Mouse (Mus musculus): ENCODE measurements around the gene Sept9. TPM values are rescaled to one million over a fixed set of nuclear protein-coding genes. Genes with fewer than 3 reads are reported as not detected.

Gene Sept9
- polyA plus RNA-seq, 1 experiment from 2014 or later, result 52.5 TPM

DNA sequence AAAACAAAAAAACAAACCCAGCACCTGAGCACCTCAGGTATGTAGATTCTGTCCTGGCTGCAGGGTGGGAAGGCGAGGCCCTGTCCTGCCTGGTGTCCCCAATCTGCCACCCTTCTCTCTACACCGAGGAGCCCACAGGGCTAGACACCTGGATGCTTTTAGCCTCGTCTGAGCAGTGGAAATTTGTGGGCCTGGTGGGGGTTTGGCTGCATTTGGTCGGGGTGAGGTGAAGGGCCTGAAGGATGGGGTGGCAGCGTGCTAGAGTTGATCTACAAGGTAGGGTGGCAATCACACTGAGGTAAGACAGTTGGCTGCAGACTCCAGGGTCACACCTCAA lies 125.6 kb downstream of the Sept9 start:
- Histone ChIP-seq H3K27me3 (replicated peaks; ENCODE audit: insufficient read depth, low read length) (no peaks in the 10 kb centered on the region), H3K4me1 (ENCODE audit: insufficient read depth, low read depth, low read length) (peaks cover 13% of the 10 kb centered on the region; the same call in 1 of the 2 replicates), H3K4me2 (replicated peaks; ENCODE audit: low read depth, low read length) (no peak overlapping the region), H3K9ac (replicated peaks; ENCODE audit: low read depth) (no peak overlapping the region), H3K36me3 (ENCODE audit: insufficient read depth, low read length) (no peaks in the 10 kb centered on the region), H3K4me3 (ENCODE audit: low read depth, low read length) (no peak overlapping the region), H3K9me3 (ENCODE audit: low read length) (no peaks in the 10 kb centered on the region), H3K27ac (ENCODE audit: low read length) (no peak overlapping the region)
- no peak for DNase-seq (ENCODE audit: low spot score)
- TF ChIP-seq CTCF (IDR thresholded peaks at IDR 0.05) (no peak), EP300 (IDR thresholded peaks at IDR 0.05) (no peak)
- ATAC-seq, result no peak
- 75% methylated on average over 5 of the region's 5 CpGs for WGBS

GRCm38 (mm10) chr11:117325468-117326139 lies 126.1 kb downstream of the Sept9 start:
- no peak overlapping the region for H3K4me2 ChIP-seq (replicated peaks; ENCODE audit: low read depth, low read length)
- no peak overlapping the region for H3K27ac ChIP-seq (ENCODE audit: low read length)
- TF ChIP-seq EP300 (IDR thresholded peaks at IDR 0.05), result no peak
- TF ChIP-seq CTCF (IDR thresholded peaks at IDR 0.05), result no peak
- H3K4me3 ChIP-seq (ENCODE audit: low read depth, low read length), result no peak overlapping the region
- peaks cover 9% of the 10 kb centered on the region; the same call in 1 of the 2 replicates for H3K4me1 ChIP-seq (ENCODE audit: insufficient read depth, low read depth, low read length)
- H3K9me3 ChIP-seq (ENCODE audit: low read length), result no peaks in the 10 kb centered on the region
- no peaks in the 10 kb centered on the region for H3K36me3 ChIP-seq (ENCODE audit: insufficient read depth, low read length)
- no peak overlapping the region for H3K9ac ChIP-seq (replicated peaks; ENCODE audit: low read depth)
- H3K27me3 ChIP-seq (replicated peaks; ENCODE audit: insufficient read depth, low read length), result no peaks in the 10 kb centered on the region
- peak; percentile 45 for DNase-seq (ENCODE audit: low spot score)
- 33% methylated on average over 12 of the region's 12 CpGs for WGBS
- ATAC-seq, result peak; percentile 42

GRCm38 (mm10) chr11:117326140-117326725 lies 126.8 kb downstream of the Sept9 start:
- Histone ChIP-seq H3K4me1 (ENCODE audit: insufficient read depth, low read depth, low read length) (peaks cover 9% of the 10 kb centered on the region; the same call in 1 of the 2 replicates), H3K27me3 (replicated peaks; ENCODE audit: insufficient read depth, low read length) (no peaks in the 10 kb centered on the region), H3K9me3 (ENCODE audit: low read length) (no peaks in the 10 kb centered on the region), H3K27ac (ENCODE audit: low read length) (peak overlapping the region; percentile 14; the same call in 1 of the 2 replicates), H3K9ac (replicated peaks; ENCODE audit: low read depth) (no peak overlapping the region), H3K4me2 (replicated peaks; ENCODE audit: low read depth, low read length) (no peak overlapping the region), H3K36me3 (ENCODE audit: insufficient read depth, low read length) (no peaks in the 10 kb centered on the region), H3K4me3 (ENCODE audit: low read depth, low read length) (no peak overlapping the region)
- TF ChIP-seq EP300 (IDR thresholded peaks at IDR 0.05) (no peak), CTCF (IDR thresholded peaks at IDR 0.05) (peak; percentile 49)
- ATAC-seq, result peak; percentile 20
- WGBS, result 44% methylated on average over 4 of the region's 4 CpGs
- peak; percentile 45 for DNase-seq (ENCODE audit: low spot score)

DNA sequence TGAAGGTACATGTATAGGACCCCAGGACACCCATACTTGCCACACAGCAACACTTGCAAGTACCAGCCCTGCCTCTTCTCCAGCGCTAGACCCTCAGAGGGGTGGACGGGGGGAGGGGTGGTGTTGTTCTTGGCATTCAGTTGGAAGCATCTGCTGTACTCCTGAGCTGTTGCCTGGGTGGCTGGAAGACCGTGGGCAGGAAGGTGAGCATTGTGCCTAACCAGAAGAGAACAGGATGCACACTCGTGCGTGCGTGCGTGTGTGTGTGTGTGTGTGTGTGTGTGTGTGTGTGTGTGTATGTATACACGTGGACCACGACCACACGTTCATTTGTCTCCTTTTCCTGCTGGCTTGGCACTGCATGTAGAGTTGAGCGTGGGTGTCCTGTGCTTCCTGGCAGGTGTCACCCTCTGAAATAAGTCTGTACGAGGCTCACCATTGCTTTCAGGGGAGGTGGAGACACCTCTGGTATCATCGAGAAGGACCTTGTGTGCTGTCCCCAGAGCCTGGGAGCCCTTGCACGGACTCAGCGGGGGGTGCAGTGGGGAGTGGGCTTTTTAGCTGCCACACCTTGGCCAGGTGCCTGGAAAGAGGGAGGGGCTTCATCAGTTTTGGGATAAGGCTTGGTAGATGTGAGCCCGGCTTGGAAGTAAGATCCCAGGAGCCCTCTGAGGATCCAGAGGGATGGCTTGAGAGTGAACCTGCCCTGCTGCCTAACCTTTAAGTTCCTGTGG lies 127.6 kb downstream of the Sept9 start:
- Histone ChIP-seq H3K4me3 (ENCODE audit: low read depth, low read length) (no peak overlapping the region), H3K4me1 (ENCODE audit: insufficient read depth, low read depth, low read length) (peaks cover 17% of the 10 kb centered on the region; the same call in 1 of the 2 replicates), H3K4me2 (replicated peaks; ENCODE audit: low read depth, low read length) (no peak overlapping the region), H3K27me3 (replicated peaks; ENCODE audit: insufficient read depth, low read length) (no peaks in the 10 kb centered on the region), H3K36me3 (ENCODE audit: insufficient read depth, low read length) (no peaks in the 10 kb centered on the region), H3K9ac (replicated peaks; ENCODE audit: low read depth) (no peak overlapping the region), H3K27ac (ENCODE audit: low read length) (0 out of 2 replicates have a peak overlapping the region, but pooled peaks have one; percentile 14), H3K9me3 (ENCODE audit: low read length) (no peaks in the 10 kb centered on the region)
- WGBS, result 62% methylated on average over 16 of the region's 16 CpGs
- peak; percentile 16 for DNase-seq (ENCODE audit: low spot score)
- TF ChIP-seq EP300 (IDR thresholded peaks at IDR 0.05) (no peak), CTCF (IDR thresholded peaks at IDR 0.05) (no peak)
- no peak for ATAC-seq

DNA sequence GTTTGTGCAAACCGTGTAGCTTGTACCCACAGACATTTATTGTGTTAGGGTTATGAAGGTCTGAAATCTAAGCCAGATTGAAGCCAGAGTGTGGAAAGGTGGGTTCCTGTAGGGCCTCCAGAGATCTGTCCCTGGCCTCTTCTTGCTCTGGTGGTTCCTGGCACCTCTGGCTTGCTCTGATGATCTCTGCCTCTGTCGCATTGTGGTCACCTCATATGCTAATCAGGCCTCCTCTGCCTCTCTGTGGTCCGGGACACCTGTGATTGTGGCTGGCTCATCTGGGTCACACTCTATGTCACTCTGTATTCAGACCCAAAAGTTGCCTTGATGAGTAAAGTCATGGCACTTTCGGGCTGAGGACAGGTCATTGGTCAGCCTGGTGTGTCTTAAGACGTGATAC lies 128.2 kb downstream of the Sept9 start:
- WGBS, result 80% methylated on average over 5 of the region's 5 CpGs

More for the DNA sequence above, 128.2 kb downstream of the Sept9 start:
- no peak for ATAC-seq
- TF ChIP-seq EP300 (IDR thresholded peaks at IDR 0.05), result no peak
- TF ChIP-seq CTCF (IDR thresholded peaks at IDR 0.05), result no peak
- no peak overlapping the region for H3K9ac ChIP-seq (replicated peaks; ENCODE audit: low read depth)
- peaks cover 23% of the 10 kb centered on the region; the same call in 1 of the 2 replicates for H3K4me1 ChIP-seq (ENCODE audit: insufficient read depth, low read depth, low read length)
- H3K9me3 ChIP-seq (ENCODE audit: low read length), result no peaks in the 10 kb centered on the region
- H3K4me2 ChIP-seq (replicated peaks; ENCODE audit: low read depth, low read length), result no peak overlapping the region
- H3K27ac ChIP-seq (ENCODE audit: low read length), result no peak overlapping the region
- H3K36me3 ChIP-seq (ENCODE audit: insufficient read depth, low read length), result no peaks in the 10 kb centered on the region
- no peaks in the 10 kb centered on the region for H3K27me3 ChIP-seq (replicated peaks; ENCODE audit: insufficient read depth, low read length)
- H3K4me3 ChIP-seq (ENCODE audit: low read depth, low read length), result no peak overlapping the region
- no peak for DNase-seq (ENCODE audit: low spot score)
